Mouse (Mus musculus): Measurements from ENCODE around the gene Ppa2. TPM values are rescaled to one million over a fixed set of nuclear protein-coding genes. Genes with fewer than 3 reads are reported as not detected.

Ppa2 gene
- polyA plus RNA-seq, 1 experiment from 2014 or later, result 76.9 TPM

- no peak overlapping the region for H3K4me3 ChIP-seq (replicated peaks; ENCODE audit: low read length)
- no peaks in the 10 kb centered on the region for H3K27me3 ChIP-seq (replicated peaks; ENCODE audit: control insufficient read depth, insufficient read depth, low read length)
- no peaks in the 10 kb centered on the region for H3K4me1 ChIP-seq (replicated peaks; ENCODE audit: control insufficient read depth, insufficient read depth, low read length)
- no peak overlapping the region for H3K4me2 ChIP-seq (ENCODE audit: low read length)
- H3K27ac ChIP-seq (ENCODE audit: low read length), result no peak overlapping the region
- H3K9ac ChIP-seq (replicated peaks; ENCODE audit: low read depth, low read length), result no peak overlapping the region
- WGBS, result 90% methylated on average over 4 of the region's 4 CpGs
- no peak for ATAC-seq
- no peaks in the 10 kb centered on the region for H3K9me3 ChIP-seq (ENCODE audit: control insufficient read depth, low read length)
- no peaks in the 10 kb centered on the region for H3K36me3 ChIP-seq (ENCODE audit: control insufficient read depth, insufficient read depth)
These were observed 93.9 kb downstream of the Ppa2 start for GRCm38 (mm10) chr3:133403849-133404248.

DNA sequence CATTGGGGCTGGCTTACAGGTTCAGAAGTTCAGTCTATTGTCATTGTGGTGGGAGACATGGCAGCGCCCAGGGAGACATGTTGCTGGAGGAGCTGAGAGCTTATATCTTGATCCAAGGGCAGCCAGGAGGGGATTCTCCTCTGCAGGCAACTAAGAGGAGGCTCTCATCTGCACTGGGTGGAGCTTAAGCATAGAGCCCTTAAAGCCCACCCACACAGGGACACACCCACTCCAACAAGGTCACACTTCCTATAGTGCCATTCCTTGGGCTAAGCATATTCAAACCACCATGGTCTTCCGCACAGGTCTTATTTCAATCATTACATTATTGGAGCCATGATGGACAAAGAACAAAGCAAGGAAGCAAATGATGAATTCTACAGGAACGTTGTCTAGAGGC is 95.7 kb downstream of the Ppa2 start:
- H3K27ac ChIP-seq (ENCODE audit: low read length), result no peak overlapping the region
- ATAC-seq, result no peak

DNA sequence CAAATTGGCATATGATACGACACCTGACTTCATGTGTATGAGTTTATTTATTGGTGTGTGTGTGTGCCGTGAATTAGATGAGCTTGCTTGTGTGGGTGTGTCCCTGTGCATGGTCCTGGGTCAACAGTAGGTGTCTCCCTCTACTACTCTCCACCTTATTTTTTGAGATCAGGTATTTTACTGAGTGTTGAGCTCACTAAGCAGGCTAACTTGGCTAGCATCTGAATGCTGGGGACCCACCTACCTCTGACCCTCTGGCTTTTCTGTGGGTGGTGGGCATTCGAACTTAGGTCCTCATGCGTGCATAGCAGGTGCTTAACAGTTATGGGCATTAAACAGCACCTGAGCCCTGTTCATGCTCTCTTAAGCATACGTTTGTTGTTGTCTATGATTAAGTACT is 96.3 kb downstream of the Ppa2 start:
- no peaks in the 10 kb centered on the region for H3K4me1 ChIP-seq (replicated peaks; ENCODE audit: control insufficient read depth, insufficient read depth, low read length)
- H3K4me3 ChIP-seq (replicated peaks; ENCODE audit: low read length), result no peak overlapping the region
- no peak overlapping the region for H3K9ac ChIP-seq (replicated peaks; ENCODE audit: low read depth, low read length)
- no peak for ATAC-seq
- H3K9me3 ChIP-seq (ENCODE audit: control insufficient read depth, low read length), result no peaks in the 10 kb centered on the region
- no peaks in the 10 kb centered on the region for H3K36me3 ChIP-seq (ENCODE audit: control insufficient read depth, insufficient read depth)
- no peak overlapping the region for H3K27ac ChIP-seq (ENCODE audit: low read length)
- 93% methylated on average over 5 of the region's 5 CpGs for WGBS
- H3K27me3 ChIP-seq (replicated peaks; ENCODE audit: control insufficient read depth, insufficient read depth, low read length), result no peaks in the 10 kb centered on the region
- no peak overlapping the region for H3K4me2 ChIP-seq (ENCODE audit: low read length)

More for the DNA sequence above, 95.7 kb downstream of the Ppa2 start:
- H3K27me3 ChIP-seq (replicated peaks; ENCODE audit: control insufficient read depth, insufficient read depth, low read length), result no peaks in the 10 kb centered on the region
- no peak overlapping the region for H3K4me2 ChIP-seq (ENCODE audit: low read length)
- no peaks in the 10 kb centered on the region for H3K4me1 ChIP-seq (replicated peaks; ENCODE audit: control insufficient read depth, insufficient read depth, low read length)
- H3K9me3 ChIP-seq (ENCODE audit: control insufficient read depth, low read length), result no peaks in the 10 kb centered on the region
- 91% methylated on average over 3 of the region's 3 CpGs for WGBS
- no peaks in the 10 kb centered on the region for H3K36me3 ChIP-seq (ENCODE audit: control insufficient read depth, insufficient read depth)
- H3K4me3 ChIP-seq (replicated peaks; ENCODE audit: low read length), result no peak overlapping the region
- no peak overlapping the region for H3K9ac ChIP-seq (replicated peaks; ENCODE audit: low read depth, low read length)

DNA sequence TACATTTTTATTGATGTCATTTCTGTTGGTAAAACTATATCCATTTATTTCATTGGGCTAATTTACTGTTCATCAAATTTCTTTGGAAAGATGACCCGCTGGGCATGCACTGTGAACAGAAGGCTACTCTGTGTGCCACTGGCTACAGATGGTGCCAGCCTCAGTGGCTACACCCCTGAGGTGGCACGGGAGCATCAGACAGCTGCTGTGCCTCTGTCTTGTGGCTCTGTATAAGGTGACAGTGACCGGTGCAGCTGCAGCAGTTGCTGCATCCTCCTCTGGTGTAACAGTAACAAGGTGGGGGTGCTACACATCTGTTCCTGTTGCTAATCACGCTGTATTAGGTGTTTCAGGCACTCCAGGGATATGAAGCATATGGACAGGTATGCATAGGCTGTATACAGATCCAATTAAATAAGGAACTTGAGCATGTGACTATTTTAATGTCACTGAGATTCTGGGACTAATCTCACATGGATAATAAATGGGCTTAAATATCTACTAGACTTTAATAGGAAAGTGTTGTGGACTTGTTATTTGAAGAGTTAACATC is 101.3 kb downstream of the Ppa2 start:
- no peaks in the 10 kb centered on the region for H3K27me3 ChIP-seq (replicated peaks; ENCODE audit: control insufficient read depth, insufficient read depth, low read length)
- 83% methylated on average over 4 of the region's 4 CpGs for whole genome bisulfite sequencing
- H3K9ac ChIP-seq (replicated peaks; ENCODE audit: low read depth, low read length), result no peak overlapping the region
- no peaks in the 10 kb centered on the region for H3K4me1 ChIP-seq (replicated peaks; ENCODE audit: control insufficient read depth, insufficient read depth, low read length)
- ATAC-seq, result no peak
- H3K4me3 ChIP-seq (replicated peaks; ENCODE audit: low read length), result no peak overlapping the region
- H3K4me2 ChIP-seq (ENCODE audit: low read length), result no peak overlapping the region
- H3K27ac ChIP-seq (ENCODE audit: low read length), result no peak overlapping the region
- no peaks in the 10 kb centered on the region for H3K9me3 ChIP-seq (ENCODE audit: control insufficient read depth, low read length)
- H3K36me3 ChIP-seq (ENCODE audit: control insufficient read depth, insufficient read depth), result no peaks in the 10 kb centered on the region

- no peak overlapping the region for H3K4me2 ChIP-seq (ENCODE audit: low read length)
- WGBS, result 84% methylated on average over 8 of the region's 8 CpGs
- no peaks in the 10 kb centered on the region for H3K9me3 ChIP-seq (ENCODE audit: control insufficient read depth, low read length)
- ATAC-seq, result no peak
- H3K27me3 ChIP-seq (replicated peaks; ENCODE audit: control insufficient read depth, insufficient read depth, low read length), result no peaks in the 10 kb centered on the region
- no peaks in the 10 kb centered on the region for H3K4me1 ChIP-seq (replicated peaks; ENCODE audit: control insufficient read depth, insufficient read depth, low read length)
- no peak overlapping the region for H3K4me3 ChIP-seq (replicated peaks; ENCODE audit: low read length)
- H3K27ac ChIP-seq (ENCODE audit: low read length), result no peak overlapping the region
- no peak overlapping the region for H3K9ac ChIP-seq (replicated peaks; ENCODE audit: low read depth, low read length)
- no peaks in the 10 kb centered on the region for H3K36me3 ChIP-seq (ENCODE audit: control insufficient read depth, insufficient read depth)
These were observed 101.9 kb downstream of the Ppa2 start for GRCm38 (mm10) chr3:133411768-133412167.

GRCm38 (mm10) chr3:133414747-133415146 is 104.8 kb downstream of the Ppa2 start:
- no peak overlapping the region for H3K4me3 ChIP-seq (replicated peaks; ENCODE audit: low read length)
- no peak for ATAC-seq
- H3K27ac ChIP-seq (ENCODE audit: low read length), result no peak overlapping the region
- no peaks in the 10 kb centered on the region for H3K9me3 ChIP-seq (ENCODE audit: control insufficient read depth, low read length)
- no peak overlapping the region for H3K9ac ChIP-seq (replicated peaks; ENCODE audit: low read depth, low read length)
- H3K36me3 ChIP-seq (ENCODE audit: control insufficient read depth, insufficient read depth), result no peaks in the 10 kb centered on the region
- no peak overlapping the region for H3K4me2 ChIP-seq (ENCODE audit: low read length)
- whole genome bisulfite sequencing, result 90% methylated on average over 4 of the region's 4 CpGs
- H3K27me3 ChIP-seq (replicated peaks; ENCODE audit: control insufficient read depth, insufficient read depth, low read length), result no peaks in the 10 kb centered on the region
- H3K4me1 ChIP-seq (replicated peaks; ENCODE audit: control insufficient read depth, insufficient read depth, low read length), result no peaks in the 10 kb centered on the region

DNA sequence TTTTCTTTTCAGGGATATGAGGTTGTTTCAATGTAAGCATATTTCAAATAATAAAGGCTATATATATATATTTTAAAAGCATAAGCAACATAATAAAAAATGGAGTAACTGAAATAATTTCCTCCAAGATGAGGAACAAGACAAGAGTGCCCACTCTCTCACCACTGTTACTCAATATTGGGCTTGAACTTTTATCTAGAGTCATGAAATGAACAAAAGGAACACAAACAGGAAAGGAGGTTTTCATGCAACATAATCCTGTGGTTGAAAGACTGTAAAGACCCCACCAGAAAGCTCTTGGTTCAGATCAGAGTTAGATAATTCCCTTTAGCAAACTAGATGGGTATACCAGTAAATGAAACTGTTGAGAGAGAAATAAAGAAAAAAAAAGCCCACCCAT is 113.2 kb downstream of the Ppa2 start:
- H3K4me2 ChIP-seq (ENCODE audit: low read length), result no peak overlapping the region
- no peaks in the 10 kb centered on the region for H3K9me3 ChIP-seq (ENCODE audit: control insufficient read depth, low read length)
- H3K27ac ChIP-seq (ENCODE audit: low read length), result no peak overlapping the region
- no peak overlapping the region for H3K9ac ChIP-seq (replicated peaks; ENCODE audit: low read depth, low read length)
- no peak for ATAC-seq
- H3K4me3 ChIP-seq (replicated peaks; ENCODE audit: low read length), result no peak overlapping the region
- H3K27me3 ChIP-seq (replicated peaks; ENCODE audit: control insufficient read depth, insufficient read depth, low read length), result no peaks in the 10 kb centered on the region
- no peaks in the 10 kb centered on the region for H3K4me1 ChIP-seq (replicated peaks; ENCODE audit: control insufficient read depth, insufficient read depth, low read length)
- no peaks in the 10 kb centered on the region for H3K36me3 ChIP-seq (ENCODE audit: control insufficient read depth, insufficient read depth)

Other genes starting within 250 kb of the Ppa2 start
- 17.0 and 22.9 TPM in 2 replicates for gene Ints12, start 218.3 kb upstream of the Ppa2 start, polyA plus RNA-seq (2015; fragmentation: Nextera tagmentation; extraction: Ambion mirVana)
- 4.2 and 4.5 TPM in 2 replicates for gene Gstcd, start 218.1 kb upstream of the Ppa2 start, polyA plus RNA-seq (2015; fragmentation: Nextera tagmentation; extraction: Ambion mirVana)
- 0.06 TPM in 1 of 2 replicates, not detected in the other for gene Arhgef38, start 75.2 kb upstream of the Ppa2 start, polyA plus RNA-seq (2015; fragmentation: Nextera tagmentation; extraction: Ambion mirVana)
- gene Tet2, start 235.0 kb downstream of the Ppa2 start, polyA plus RNA-seq (2015; fragmentation: Nextera tagmentation; extraction: Ambion mirVana), result 17.1 and 24.0 TPM in 2 replicates